Mouse (Mus musculus) heart, postnatal 0 days (tissue): ENCODE measurements at regions not wholly inside any gene's neighbourhood (a gene's known extent, or its start where the extent isn't known, plus 50 kb on each side); places are given as distances from the start of the nearest gene placed in this dataset.

Experiments used
- CTCF ChIP-seq: IDR thresholded peaks from 2 replicates; pipeline ENCODE4 v1.5.1; 2016; ENCODE audit warnings: antibody characterized with exemption, control low read depth, low read depth
- EP300 ChIP-seq: IDR thresholded peaks from 2 replicates; pipeline ENCODE4 v1.6.1; 2016; ENCODE audit warnings: antibody characterized with exemption, low read depth

GRCm38 (mm10) chr9:94289546-94289945 lies 248.3 kb downstream of the 1190002N15Rik start:
- TF ChIP-seq CTCF (no peak), EP300 (no peak)
